ENCODE assay signal across 28 mouse cellular contexts in the genomic region with DNA sequence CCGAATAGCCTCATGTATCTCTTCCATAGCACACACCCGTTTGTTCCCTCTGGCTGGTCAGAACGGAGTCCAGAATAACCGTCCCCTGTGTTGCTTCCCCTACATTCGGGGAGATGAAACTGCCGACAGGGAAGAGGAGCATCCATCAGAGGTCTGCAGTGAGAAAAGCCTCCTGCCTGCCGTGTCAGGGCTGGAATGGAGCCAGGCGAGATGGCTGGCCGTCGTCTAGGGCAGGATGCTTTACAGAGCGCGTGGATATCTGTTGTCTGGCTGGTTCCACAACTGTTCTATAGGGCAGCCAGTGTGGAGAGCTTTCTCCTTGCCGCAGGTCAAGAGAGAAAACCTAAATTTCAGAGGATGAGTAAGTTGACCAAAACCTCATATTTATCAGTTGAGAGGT.
DNase-seq lines count a peak whose midpoint lies in the region; ATAC-seq and TF ChIP-seq lines count a peak whose summit lies in the region.
"Had no signal": no experiment of that assay in that cellular context is flagged by ENCODE, and none has a peak within 500 bp of the region (broad histone marks: within the 10 kb centered on the region; RNA-seq: fewer than 3 reads in every experiment).

No protein-coding gene starts in this region.

- no peak overlapping the region for H3K4me3 ChIP-seq in intestine, embryonic 14.5 days (ENCODE audit: low read depth, low read length)
- no peak overlapping the region for H3K4me3 ChIP-seq in intestine, embryonic 16.5 days (ENCODE audit: low read length)
- H3K4me3 ChIP-seq in lung, embryonic 14.5 days (ENCODE audit: low read depth, low read length) = no peak overlapping the region
- H3K4me3 ChIP-seq in gastrocnemius, adult 2 months = no peak overlapping the region
- H3K4me3 ChIP-seq: embryonic facial prominence, embryonic 10.5 days; embryonic facial prominence, embryonic 13.5 days; erythroblast, embryonic 14.5 days; forebrain, embryonic 12.5 days; forebrain, embryonic 15.5 days; heart, embryonic 12.5 days; heart, embryonic 15.5 days; hindbrain, embryonic 10.5 days; hindbrain, embryonic 13.5 days; intestine, embryonic 15.5 days had no signal

- 47% methylated on average over 13 of the region's 13 CpGs for WGBS in intestine, embryonic 14.5 days
- 43% methylated on average over 13 of the region's 13 CpGs for WGBS in intestine, embryonic 16.5 days
- 38% methylated on average over 13 of the region's 13 CpGs for WGBS in lung, embryonic 14.5 days

- no peak overlapping the region for H3K9ac ChIP-seq in intestine, embryonic 14.5 days (ENCODE audit: low read length)
- H3K9ac ChIP-seq in intestine, embryonic 16.5 days (ENCODE audit: low read depth, low read length) = no peak overlapping the region
- H3K9ac ChIP-seq in lung, embryonic 14.5 days = no peak overlapping the region
- H3K9ac ChIP-seq: embryonic facial prominence, embryonic 13.5 days; forebrain, embryonic 12.5 days; forebrain, embryonic 15.5 days; heart, embryonic 12.5 days; heart, embryonic 15.5 days; hindbrain, embryonic 13.5 days; intestine, embryonic 15.5 days had no signal

- TF ChIP-seq CTCF in lung, embryonic 14.5 days (IDR thresholded peaks at IDR 0.05; ENCODE audit: low read depth) = no peak
- no peak for TF ChIP-seq CTCF in gastrocnemius, adult 2 months (IDR thresholded peaks at IDR 0.05)

- H3K4me2 ChIP-seq in intestine, embryonic 14.5 days (ENCODE audit: low read length) = no peak overlapping the region
- H3K4me2 ChIP-seq in intestine, embryonic 16.5 days (ENCODE audit: low read depth, low read length) = no peak overlapping the region
- H3K4me2 ChIP-seq in lung, embryonic 14.5 days = no peak overlapping the region
- H3K4me2 ChIP-seq: embryonic facial prominence, embryonic 13.5 days; forebrain, embryonic 12.5 days; forebrain, embryonic 15.5 days; heart, embryonic 12.5 days; heart, embryonic 15.5 days; hindbrain, embryonic 13.5 days; intestine, embryonic 15.5 days had no signal

- ATAC-seq in intestine, embryonic 14.5 days (replicated peaks; ENCODE audit: low FRiP score, low TSS enrichment, low read depth) = no peak
- ATAC-seq in intestine, embryonic 16.5 days = no peak
- ATAC-seq in lung, embryonic 14.5 days (ENCODE audit: insufficient read depth) = no peak
- ATAC-seq: CD4-positive, CD25-positive, alpha-beta regulatory T cell, adult 4 months; forebrain, embryonic 15.5 days; intestine, embryonic 15.5 days had no signal

- no peak overlapping the region for H3K27ac ChIP-seq in intestine, embryonic 14.5 days (ENCODE audit: low read depth)
- no peak overlapping the region for H3K27ac ChIP-seq in intestine, embryonic 16.5 days (ENCODE audit: low read length)
- H3K27ac ChIP-seq in lung, embryonic 14.5 days (ENCODE audit: low read depth) = no peak overlapping the region
- no peak overlapping the region for H3K27ac ChIP-seq in gastrocnemius, adult 2 months
- H3K27ac ChIP-seq: embryonic facial prominence, embryonic 10.5 days; embryonic facial prominence, embryonic 13.5 days; forebrain, embryonic 12.5 days; forebrain, embryonic 15.5 days; heart, embryonic 15.5 days; hindbrain, embryonic 10.5 days; hindbrain, embryonic 13.5 days; intestine, embryonic 15.5 days had no signal

- DNase-seq in cerebellum, postnatal 25 days = peak; percentile 13 to 33
- no peak for DNase-seq in cerebellum, adult 9-11 months
- DNase-seq in intestine, embryonic 14.5 days (ENCODE audit: low spot score) = peak; percentile 55
- DNase-seq in lung, embryonic 14.5 days = peak; percentile 32
- no peak for DNase-seq in lung, adult 18-20 months
- no peak for DNase-seq in gastrocnemius, adult 2 months
- DNase-seq: adrenal gland, adult 2 months; adrenal gland, postnatal 14 days; cerebellum, adult 11-12 months; cerebellum, postnatal 36 days; embryo, embryonic 11 days; gastrocnemius, postnatal 10 days; gastrocnemius, postnatal 36 days; heart, postnatal 10 days; heart, postnatal 36 days; kidney, adult 2 months had no signal

- no peaks in the 10 kb centered on the region for H3K9me3 ChIP-seq in intestine, embryonic 14.5 days (ENCODE audit: control insufficient read depth, low read length)
- H3K9me3 ChIP-seq in intestine, embryonic 16.5 days (ENCODE audit: control insufficient read depth, low read length) = no peaks in the 10 kb centered on the region
- H3K9me3 ChIP-seq in lung, embryonic 14.5 days (ENCODE audit: low read depth, low read length) = no peaks in the 10 kb centered on the region
- H3K9me3 ChIP-seq: embryonic facial prominence, embryonic 10.5 days; embryonic facial prominence, embryonic 13.5 days; forebrain, embryonic 12.5 days; forebrain, embryonic 15.5 days; heart, embryonic 12.5 days; heart, embryonic 15.5 days; hindbrain, embryonic 10.5 days; hindbrain, embryonic 13.5 days; intestine, embryonic 15.5 days had no signal

- H3K27me3 ChIP-seq in intestine, embryonic 14.5 days (replicated peaks; ENCODE audit: control insufficient read depth, insufficient read depth, low read length) = no peaks in the 10 kb centered on the region
- H3K27me3 ChIP-seq in intestine, embryonic 16.5 days (replicated peaks; ENCODE audit: control insufficient read depth, insufficient read depth, low read length) = no peaks in the 10 kb centered on the region
- no peaks in the 10 kb centered on the region for H3K27me3 ChIP-seq in lung, embryonic 14.5 days (ENCODE audit: insufficient read depth, low read length)
- H3K27me3 ChIP-seq: embryonic facial prominence, embryonic 13.5 days; heart, embryonic 12.5 days; heart, embryonic 15.5 days; intestine, embryonic 15.5 days had no signal

- H3K4me1 ChIP-seq in intestine, embryonic 14.5 days (replicated peaks; ENCODE audit: control insufficient read depth, insufficient read depth, low read length) = peaks cover 4% of the 10 kb centered on the region
- no peaks in the 10 kb centered on the region for H3K4me1 ChIP-seq in intestine, embryonic 16.5 days (ENCODE audit: control insufficient read depth, insufficient read depth, low read length)
- H3K4me1 ChIP-seq in lung, embryonic 14.5 days (ENCODE audit: insufficient read depth) = no peaks in the 10 kb centered on the region

- no peaks in the 10 kb centered on the region for H3K36me3 ChIP-seq in intestine, embryonic 14.5 days (ENCODE audit: control insufficient read depth, insufficient read depth, low read length)
- H3K36me3 ChIP-seq in intestine, embryonic 16.5 days (ENCODE audit: control insufficient read depth, insufficient read depth, low read length) = no peaks in the 10 kb centered on the region
- H3K36me3 ChIP-seq in lung, embryonic 14.5 days (ENCODE audit: insufficient read depth) = no peaks in the 10 kb centered on the region
- H3K36me3 ChIP-seq: embryonic facial prominence, embryonic 10.5 days; embryonic facial prominence, embryonic 13.5 days; forebrain, embryonic 12.5 days; forebrain, embryonic 15.5 days; heart, embryonic 12.5 days; heart, embryonic 15.5 days; hindbrain, embryonic 10.5 days; hindbrain, embryonic 13.5 days; intestine, embryonic 15.5 days had no signal

- intact Hi-C loops in gastrocnemius, adult 2 months (cut with DNase I) = no loop called here

Comparison
In these comparisons a context has a peak if more than half of its experiments do, and no peak if none do; other contexts are left out.
1. DNase-seq: peak in cerebellum, postnatal 25 days (2 of 2), intestine, embryonic 14.5 days (single experiment) and lung, embryonic 14.5 days (single experiment); none in cerebellum, adult 9-11 months (single experiment), lung, adult 18-20 months (0 of 2) and gastrocnemius, adult 2 months (single experiment).